Mouse (Mus musculus) thymus, postnatal 4 days (tissue): ENCODE results near the gene Capn7.

ENCODE experiments used
- DNase-seq: peaks from one replicate; pipeline ENCODE4 v3.0.0; 2021

Capn7 gene

GRCm38 (mm10) chr14:31416411-31416810 is 80.0 kb downstream of the Capn7 start:
- DNase-seq: no peak

DNA sequence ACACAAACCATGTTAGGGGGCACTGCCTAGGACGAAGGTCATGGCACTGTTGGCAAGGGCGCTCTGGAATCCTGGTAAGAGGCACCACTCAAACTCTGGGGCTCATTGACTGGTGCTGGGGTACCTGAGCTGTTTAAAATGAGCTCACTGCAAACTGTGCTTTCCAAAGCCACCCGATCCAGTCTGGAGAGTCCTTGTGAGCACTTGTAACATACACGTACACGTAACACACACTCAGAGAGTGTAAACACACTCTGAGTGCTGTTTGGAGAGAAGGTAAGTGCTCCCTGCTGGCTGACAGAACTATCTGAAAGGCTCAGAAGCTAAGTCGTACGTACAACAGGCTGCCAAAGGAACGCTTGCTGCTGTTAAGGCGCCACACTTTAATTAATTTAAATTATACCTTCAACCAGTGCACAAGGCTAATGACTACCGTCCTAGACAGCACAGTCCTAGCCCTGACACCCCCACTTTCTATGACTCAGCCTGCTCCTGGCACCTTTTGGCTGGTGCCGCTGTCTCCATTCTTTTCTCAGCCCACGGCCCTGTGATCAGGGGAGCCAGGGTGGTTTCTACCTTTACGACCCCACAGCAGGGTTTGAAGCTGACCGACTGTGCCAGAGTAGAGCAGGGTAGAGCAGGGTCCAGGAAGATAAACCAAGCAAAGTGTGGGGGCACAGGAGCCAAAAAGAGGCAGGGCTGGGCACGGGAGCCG is 80.6 kb downstream of the Capn7 start:
- no peak for DNase-seq

DNA sequence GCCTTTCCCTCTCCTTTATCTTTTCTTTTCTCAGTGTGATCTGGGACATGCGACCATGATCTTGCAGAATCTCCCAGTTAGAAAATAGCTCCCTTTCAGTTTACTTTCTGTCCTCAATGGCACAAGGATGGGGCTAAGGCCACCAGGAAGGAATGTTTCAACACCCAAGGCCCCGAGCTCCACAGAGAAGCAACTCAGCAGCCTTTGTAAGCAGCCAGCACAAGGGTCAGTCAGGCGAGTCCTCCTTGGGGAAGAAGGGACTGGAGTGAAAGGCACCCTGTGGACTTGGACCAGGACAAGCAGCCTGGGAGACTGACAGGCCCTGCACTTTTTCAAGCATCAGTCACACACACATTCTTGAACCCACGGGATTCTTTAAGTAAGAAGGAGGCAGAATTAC is 82.8 kb downstream of the Capn7 start:
- DNase-seq: no peak

- no peak for DNase-seq
These were observed 83.7 kb downstream of the Capn7 start for GRCm38 (mm10) chr14:31420135-31420534.

GRCm38 (mm10) chr14:31420562-31420961 is 84.1 kb downstream of the Capn7 start:
- DNase-seq: no peak

DNA sequence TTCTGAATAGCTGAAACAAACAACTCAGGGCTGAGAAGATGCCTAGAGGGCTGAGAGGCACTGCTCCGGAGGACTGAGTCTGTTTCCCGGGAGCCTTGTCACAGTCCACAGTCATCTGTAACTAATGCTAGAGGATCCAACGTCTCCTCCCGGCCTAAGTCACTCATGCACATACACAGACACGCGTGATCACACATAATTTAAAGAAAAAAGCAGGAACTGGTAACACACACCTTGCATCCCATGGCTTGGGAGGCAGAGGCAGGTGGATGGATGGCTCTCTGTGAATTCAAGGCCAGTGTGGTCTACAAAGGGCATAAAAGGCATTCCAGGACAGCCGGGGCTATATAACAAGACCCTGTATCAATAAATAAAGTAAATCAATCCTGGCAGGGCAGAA is 84.5 kb downstream of the Capn7 start:
- no peak for DNase-seq
